Mouse (Mus musculus) gastrocnemius, postnatal 36 days (tissue): ENCODE results near the gene Traf7. TPM values are rescaled to one million over a fixed set of nuclear protein-coding genes. Genes with fewer than 3 reads are reported as not detected.

Experiments
- DNase-seq, 2 experiments: peaks; one replicate each; pipeline ENCODE4 v3.0.0; 2022
- intact Hi-C: fragments of 180-260 bp; cut with DNase I; formaldehyde crosslinking; loops from one replicate; pipeline ENCODE4 v1.15.1; 2025
- long read RNA-seq, 2 experiments: library from polyadenylated mRNA; stranded (forward); transcript quantifications; one replicate each; pipeline ENCODE4 v2.0.0; 2021
- total RNA-seq, 2 experiments: library from RNA; stranded (reverse); gene quantifications; 2 replicates each; pipeline ENCODE4 v1.2.3; 2021

Traf7 gene
- 10 to 100 TPM; 23.7 to 30.2 TPM for total RNA-seq
- long read RNA-seq, experiment 1, partial matches to known transcripts, result 1 of 14 reads
- long read RNA-seq, experiment 1, other reads (novel, unspliced or antisense), result 8 of 14 reads
- long read RNA-seq, experiment 2, partial matches to known transcripts, result 4 of 17 reads
- long read RNA-seq, experiment 2, other reads (novel, unspliced or antisense), result 7 of 17 reads

GRCm38 (mm10) chr17:24527723-24528559, at the start of gene Traf7:
Gene Traf7, minus strand, starts transcription at chr17:24527938.
- intact Hi-C loops, result no loop called here
- peak; percentile 84 to 88 for DNase-seq

- DNase-seq, result no peak
- intact Hi-C loops, result no loop called here
Observed at GRCm38 (mm10) chr17:24573811-24574210, 46.1 kb upstream of the Traf7 start.

- intact Hi-C loops, result no loop called here
- no peak for DNase-seq
Observed at GRCm38 (mm10) chr17:24572651-24573245, 45.0 kb upstream of the Traf7 start.

- intact Hi-C loops, result no loop called here
- DNase-seq, result no peak
Observed at GRCm38 (mm10) chr17:24569837-24570236, 42.1 kb upstream of the Traf7 start.

GRCm38 (mm10) chr17:24567034-24567779, 39.5 kb upstream of the Traf7 start:
- peak in 1 of 2 experiments; percentile 38 for DNase-seq
- intact Hi-C loops, result no loop called here

GRCm38 (mm10) chr17:24565792-24566191, 38.1 kb upstream of the Traf7 start:
- intact Hi-C loops, result no loop called here
- no peak for DNase-seq

GRCm38 (mm10) chr17:24565092-24565491, 37.4 kb upstream of the Traf7 start:
- DNase-seq, result no peak
- intact Hi-C loops, result no loop called here

- no peak for DNase-seq
- intact Hi-C loops, result no loop called here
Observed at GRCm38 (mm10) chr17:24564422-24564821, 36.7 kb upstream of the Traf7 start.

- DNase-seq, result no peak
- intact Hi-C loops, result no loop called here
Observed at GRCm38 (mm10) chr17:24563638-24564037, 35.9 kb upstream of the Traf7 start.

- DNase-seq, result no peak
- intact Hi-C loops, result no loop called here
Observed at GRCm38 (mm10) chr17:24561592-24561991, 33.9 kb upstream of the Traf7 start.

GRCm38 (mm10) chr17:24560301-24561028, 32.7 kb upstream of the Traf7 start:
- no peak for DNase-seq
- intact Hi-C loops, result no loop called here

- intact Hi-C loops, result no loop called here
Observed at GRCm38 (mm10) chr17:24559146-24559545, 31.4 kb upstream of the Traf7 start.

GRCm38 (mm10) chr17:24558600-24559099, 30.9 kb upstream of the Traf7 start:
- no peak for DNase-seq
- intact Hi-C loops, result no loop called here

More at GRCm38 (mm10) chr17:24559146-24559545, 31.4 kb upstream of the Traf7 start:
- peak; percentile 55 to 56 for DNase-seq

- intact Hi-C loops, result no loop called here
- DNase-seq, result peak; percentile 45 to 64
Observed at GRCm38 (mm10) chr17:24557091-24557490, 29.4 kb upstream of the Traf7 start.

- DNase-seq, result no peak
- intact Hi-C loops, result no loop called here
Observed at GRCm38 (mm10) chr17:24551050-24551444, 23.3 kb upstream of the Traf7 start.

- intact Hi-C loops, result no loop called here
- DNase-seq, result peak; percentile 73 to 80
Observed at GRCm38 (mm10) chr17:24550416-24551049, 22.8 kb upstream of the Traf7 start.

- intact Hi-C loops, result no loop called here
- peak; percentile 98 to 99 for DNase-seq
Observed at GRCm38 (mm10) chr17:24549618-24550415, 22.1 kb upstream of the Traf7 start, which contains the start of gene Pkd1. Gene Pkd1, plus strand, starts transcription at chr17:24549834.

GRCm38 (mm10) chr17:24548921-24549617, 21.3 kb upstream of the Traf7 start:
- DNase-seq, result no peak
- intact Hi-C loops, result no loop called here
